Mouse (Mus musculus) lung, postnatal 0 days (tissue): ENCODE results near the gene Pigm.

Experiments
- CTCF ChIP-seq: IDR thresholded peaks from 2 replicates; pipeline ENCODE4 v1.5.1; 2016; ENCODE audit warnings: antibody characterized with exemption, mild to moderate bottlenecking
- EP300 ChIP-seq: IDR thresholded peaks from 2 replicates; pipeline ENCODE4 v1.6.1; 2016; ENCODE audit warnings: antibody characterized with exemption, mild to moderate bottlenecking, control low read depth

- TF ChIP-seq CTCF (no peak), EP300 (no peak)
These were observed 47.0 kb downstream of the Pigm start for GRCm38 (mm10) chr1:172423393-172423792.
